Mouse (Mus musculus) cerebellum, adult 18-20 months (tissue): ENCODE data around the gene Klhl12.

Experiments used
- DNase-seq, 2 experiments: peaks; one replicate each; pipeline ENCODE4 v3.0.0; 2021

The Klhl12 gene

DNA sequence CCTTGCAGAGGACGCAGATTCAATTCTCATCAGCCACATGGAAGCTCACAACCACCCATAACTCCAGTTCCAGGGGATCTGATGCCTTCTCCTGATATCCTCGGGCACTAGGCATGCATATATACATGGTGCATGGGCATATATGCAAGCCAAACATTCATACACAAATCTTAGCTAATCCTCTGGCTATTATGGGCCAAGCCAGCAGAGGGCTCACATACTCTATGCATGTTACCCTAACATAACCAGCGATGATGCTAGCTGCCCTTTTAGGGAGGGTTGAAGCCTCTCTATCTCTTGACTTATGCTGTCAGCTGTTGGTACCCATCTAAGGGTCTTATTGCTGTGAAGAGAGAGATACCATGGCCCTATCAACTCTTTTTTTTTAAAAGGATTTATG is 4.3 kb upstream of the Klhl12 start:
- DNase-seq = peak; percentile 53 to 57

DNA sequence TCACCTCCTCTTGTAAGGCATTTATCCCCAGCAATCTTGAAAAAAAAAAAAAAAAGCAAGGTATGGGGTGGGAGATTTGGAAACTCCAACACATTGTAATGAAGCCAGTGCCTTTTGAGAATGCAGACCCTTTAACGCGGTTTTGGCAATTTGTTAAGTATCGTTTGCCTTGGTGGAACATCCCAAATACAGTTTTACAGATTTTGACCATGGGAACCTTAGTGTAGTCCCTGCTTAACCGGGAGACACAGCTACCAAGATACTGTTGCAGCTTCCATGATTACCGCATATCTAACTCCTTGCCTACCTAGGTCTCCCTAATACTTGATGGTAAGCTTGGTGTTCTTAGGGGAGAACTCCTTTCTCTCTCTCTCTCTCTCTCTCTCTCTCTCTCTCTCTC is 729 bp downstream of the Klhl12 start:
- DNase-seq = no peak

DNA sequence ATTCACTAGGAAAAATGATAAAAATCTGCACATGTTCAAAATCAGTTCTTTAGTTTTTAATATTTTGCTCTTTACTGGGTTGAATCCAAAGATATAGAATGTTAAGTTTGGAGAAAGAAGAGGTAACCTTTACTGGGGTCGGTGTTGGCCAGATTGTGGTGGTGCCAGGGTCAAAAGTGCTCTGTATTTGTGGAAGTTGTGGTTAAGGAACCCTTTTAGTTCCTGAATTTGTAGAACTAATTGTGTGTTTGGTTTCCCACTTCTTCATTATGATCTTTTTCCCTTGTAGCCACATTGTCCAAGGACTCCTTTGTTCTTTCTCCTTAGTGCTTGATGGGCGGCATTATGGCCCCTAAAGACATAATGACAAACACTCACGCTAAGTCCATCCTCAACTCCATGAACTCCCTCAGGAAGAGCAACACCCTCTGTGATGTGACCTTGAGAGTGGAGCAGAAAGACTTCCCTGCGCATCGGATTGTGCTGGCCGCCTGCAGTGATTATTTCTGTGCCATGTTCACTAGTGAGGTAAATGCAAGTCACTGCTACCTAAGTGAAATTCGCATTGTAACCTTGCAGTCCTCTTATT is 2.9 kb downstream of the Klhl12 start:
- DNase-seq = no peak

DNA sequence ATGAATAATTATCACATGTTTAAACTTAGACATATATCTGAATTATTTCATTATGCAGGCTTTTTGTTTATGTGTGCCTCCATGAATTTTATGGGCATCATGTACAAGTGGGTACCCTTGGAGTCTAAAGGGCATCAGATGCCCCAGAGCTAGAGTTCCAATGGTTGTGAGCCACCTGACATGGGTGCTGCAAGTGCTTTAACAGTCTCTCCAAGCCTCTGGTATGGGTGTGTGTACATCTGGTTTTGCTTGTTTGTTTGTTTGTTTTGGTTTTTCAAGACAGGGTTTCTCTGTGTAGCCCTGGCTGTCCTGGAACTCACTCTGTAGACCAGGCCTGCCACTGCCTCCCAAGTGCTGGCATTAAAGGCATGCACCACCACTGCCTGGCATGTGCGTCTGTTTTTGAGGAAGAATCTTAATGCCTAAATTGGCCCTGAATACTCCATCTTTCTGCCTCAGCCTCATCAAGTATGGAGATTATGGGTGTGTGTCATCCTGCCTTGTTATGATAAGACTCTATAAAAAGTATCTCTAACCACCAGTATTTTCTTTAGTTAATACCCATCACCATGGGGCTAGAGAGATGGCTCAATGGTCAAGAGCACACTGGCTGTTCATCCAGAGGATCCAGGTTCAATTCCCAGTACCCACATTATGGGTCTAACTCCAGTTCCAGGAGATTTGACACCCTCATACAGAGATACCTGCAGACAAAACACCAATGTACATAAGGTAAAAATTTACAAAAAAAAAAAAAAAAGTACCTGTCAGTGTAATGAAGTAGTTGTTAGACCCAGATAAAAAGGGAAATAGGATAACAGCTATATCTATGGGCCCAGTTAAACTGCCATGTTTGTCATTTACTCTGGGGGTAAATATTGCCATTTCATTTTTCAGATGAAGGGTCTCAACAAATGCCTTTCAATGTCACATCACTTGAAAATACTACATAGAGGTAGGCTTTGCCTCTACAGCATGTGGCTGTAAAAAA is 5.3 kb downstream of the Klhl12 start:
- no peak for DNase-seq

DNA sequence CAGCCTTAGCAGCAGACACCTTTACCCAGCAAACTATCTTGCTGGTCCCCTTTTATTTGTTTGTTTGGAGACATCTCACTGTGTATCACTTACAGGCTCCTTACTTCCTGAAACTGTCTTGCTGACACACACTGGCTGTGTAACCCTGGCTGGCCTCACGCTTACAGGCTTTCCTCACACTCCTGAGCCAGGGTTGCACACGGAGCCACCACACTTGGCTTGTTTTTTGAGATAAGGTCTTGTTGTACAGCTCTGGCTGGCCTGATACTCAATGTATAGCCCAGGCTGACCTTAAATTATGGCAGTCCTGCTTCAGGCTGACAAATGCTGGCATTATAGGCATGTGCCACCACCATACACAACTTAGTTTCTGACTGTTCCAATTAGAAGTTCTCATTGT is 29.3 kb downstream of the Klhl12 start:
- no peak for DNase-seq

DNA sequence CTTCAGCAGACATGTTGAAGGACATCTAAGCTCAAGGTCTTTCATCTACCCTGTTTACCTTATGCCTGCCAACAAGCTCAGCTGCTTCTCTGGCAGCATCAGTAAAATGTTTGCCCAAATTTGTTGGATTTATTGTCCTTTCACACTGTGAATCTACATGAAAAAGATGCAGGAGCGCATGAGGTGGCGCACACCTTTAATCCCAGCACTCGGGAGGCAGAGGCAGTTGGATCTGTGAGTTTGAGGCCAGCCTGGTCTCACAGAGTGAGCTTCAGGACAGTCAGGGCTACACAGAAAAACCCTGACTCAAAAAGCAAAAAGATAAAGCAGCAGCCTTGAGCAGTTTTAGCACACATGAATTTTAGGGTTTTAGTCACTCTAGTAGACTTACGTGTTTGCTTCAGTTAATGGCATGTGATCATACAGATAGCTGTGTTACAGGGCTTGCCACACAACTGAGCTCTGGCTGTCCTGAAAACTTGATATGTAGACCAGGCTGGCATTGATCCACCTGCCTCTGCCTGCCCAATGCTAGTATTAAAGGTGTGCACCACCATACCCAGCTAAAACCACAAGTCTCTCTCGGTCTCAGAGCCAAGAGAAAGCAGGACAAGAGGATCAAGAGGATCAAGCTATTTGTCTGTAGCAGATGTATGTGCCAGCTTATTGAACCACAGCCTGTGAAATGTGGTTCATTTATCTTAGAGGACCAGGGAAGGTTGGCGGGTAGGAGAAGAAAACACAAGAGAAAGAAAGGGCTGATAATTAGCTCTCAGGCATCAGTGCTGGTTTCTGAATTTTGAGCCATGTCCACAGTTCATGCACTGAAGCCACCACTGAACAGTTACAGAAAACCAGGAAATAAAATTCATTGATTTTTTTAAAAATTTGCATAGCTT is 35.8 kb downstream of the Klhl12 start:
- DNase-seq = no peak

DNA sequence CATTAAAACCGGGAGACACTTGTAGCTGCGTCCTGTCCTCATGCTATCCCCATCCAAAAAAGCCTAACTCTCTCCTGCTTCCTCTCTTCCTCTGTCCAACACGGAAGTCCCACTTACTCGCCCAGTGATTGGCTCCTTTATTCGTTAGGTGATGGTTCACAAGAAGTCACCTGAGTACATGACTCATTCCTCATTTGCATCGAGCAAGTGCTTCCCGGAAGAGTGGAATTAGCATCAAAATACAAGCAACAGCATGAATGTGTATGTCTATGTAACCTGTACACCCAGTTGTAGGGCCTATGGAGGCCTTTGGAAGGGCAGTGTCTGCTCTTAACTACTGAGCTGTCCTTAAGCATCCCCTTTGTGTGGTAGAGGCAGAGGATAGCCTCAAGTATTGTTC is 36.9 kb downstream of the Klhl12 start:
- DNase-seq = no peak

GRCm38 (mm10) chr1:134493496-134493895 is 38.2 kb downstream of the Klhl12 start:
- DNase-seq = peak in 1 of 2 experiments; percentile 16

DNA sequence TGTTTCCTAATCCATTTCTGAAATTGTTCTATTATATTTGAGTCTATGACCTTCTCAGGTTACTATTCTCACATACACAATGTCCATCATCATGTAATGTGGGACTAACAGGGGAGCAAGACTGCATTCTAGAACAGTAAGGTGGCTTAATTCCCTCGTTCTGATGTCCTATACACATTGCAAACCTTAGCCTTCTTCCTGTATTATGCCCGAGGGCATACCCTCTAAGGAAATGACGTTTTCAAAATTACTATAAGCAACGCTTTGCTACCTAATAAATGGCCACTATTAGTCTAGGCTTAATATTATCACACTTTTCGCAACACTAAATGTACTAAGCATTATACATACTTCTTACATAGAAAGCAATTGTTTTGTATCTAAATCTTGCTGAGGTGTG is 38.6 kb downstream of the Klhl12 start:
- DNase-seq = no peak

DNA sequence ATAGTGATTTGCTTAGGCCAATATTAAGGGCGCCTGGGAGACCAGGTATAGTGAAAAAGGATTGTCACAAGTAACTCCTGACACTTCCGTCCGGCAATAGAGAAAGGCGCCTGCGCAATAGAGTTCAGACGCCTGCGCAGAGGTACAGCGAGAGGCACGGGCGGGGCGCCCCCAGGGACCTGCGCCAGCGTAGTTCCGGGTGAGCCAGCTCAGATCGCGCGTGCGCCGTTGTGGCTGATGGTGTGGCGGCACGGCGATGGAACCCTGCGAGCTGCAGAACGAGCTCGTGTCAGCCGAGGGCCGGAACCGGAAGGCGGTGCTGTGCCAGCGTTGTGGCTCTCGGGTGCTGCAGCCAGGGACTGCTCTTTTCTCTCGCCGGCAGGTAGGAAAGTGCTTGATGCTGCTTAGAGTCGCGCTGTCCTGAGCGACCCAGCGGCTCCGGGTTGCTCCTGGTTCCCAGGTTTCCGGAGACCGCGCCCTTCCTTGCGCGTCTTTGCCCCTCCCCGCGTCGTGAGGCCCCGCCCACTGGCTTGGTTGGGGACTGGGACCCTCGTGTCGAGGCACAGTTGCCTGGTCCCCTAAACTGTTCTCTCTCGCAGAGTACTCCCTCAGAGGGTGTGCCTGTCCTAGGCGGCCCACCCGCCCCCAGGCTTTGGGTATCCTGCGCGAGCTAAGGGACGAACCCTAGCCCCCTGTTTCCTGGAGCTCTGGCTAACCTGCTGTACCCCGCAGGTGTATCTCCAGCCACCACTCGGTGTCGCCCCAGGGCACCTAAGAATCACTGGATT is 39.3 kb downstream of the Klhl12 start, which contains the start of gene Rabif:
Gene Rabif, plus strand, starts transcription at position 221 of the 788 bp plus-strand sequence.
- DNase-seq = peak; percentile 99 to 100

GRCm38 (mm10) chr1:134495216-134495539 is 39.8 kb downstream of the Klhl12 start:
- no peak for DNase-seq

DNA sequence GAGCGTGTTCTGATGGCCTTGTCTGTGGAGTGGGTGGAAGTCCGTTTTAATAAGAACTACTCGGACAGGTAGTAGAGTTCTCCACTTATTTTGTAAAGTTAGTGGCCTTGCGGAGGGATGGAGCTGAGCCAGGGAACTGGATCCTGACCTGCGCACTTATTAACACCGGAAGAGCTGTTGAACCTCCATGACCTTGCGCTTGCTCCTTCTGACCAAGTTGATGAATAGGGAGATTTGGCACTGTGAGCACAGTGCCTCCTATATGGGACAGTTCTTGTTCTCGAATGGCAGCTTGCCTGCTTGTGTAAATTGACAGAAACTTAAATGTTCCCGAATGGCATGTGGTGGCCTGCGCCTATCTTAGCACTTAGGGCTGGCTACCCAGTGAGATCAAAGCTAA is 40.7 kb downstream of the Klhl12 start:
- DNase-seq = no peak

GRCm38 (mm10) chr1:134500916-134501315 is 45.6 kb downstream of the Klhl12 start:
- DNase-seq = no peak

GRCm38 (mm10) chr1:134506201-134506600 is 50.9 kb downstream of the Klhl12 start:
- DNase-seq = no peak

DNA sequence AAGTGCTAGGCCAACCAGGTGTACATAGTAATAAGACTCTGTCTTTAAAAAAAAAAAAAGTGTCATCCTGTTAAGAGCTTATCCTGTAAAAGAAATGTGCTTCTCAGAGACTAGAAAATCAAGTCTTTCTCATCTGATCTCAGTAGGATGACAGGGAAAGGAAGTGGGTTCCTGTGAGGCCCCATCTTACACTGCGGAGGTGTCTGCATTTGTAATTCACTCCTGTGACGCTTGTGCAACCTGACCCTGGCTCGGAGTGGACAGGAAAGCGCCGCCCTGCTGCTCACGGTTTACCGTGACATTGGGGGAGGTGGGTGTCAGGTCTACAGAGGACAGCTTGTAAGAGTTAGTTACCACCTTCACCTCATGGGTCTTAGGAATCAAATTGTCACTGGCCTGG is 54.7 kb downstream of the Klhl12 start:
- no peak for DNase-seq

GRCm38 (mm10) chr1:134512183-134512582 is 56.9 kb downstream of the Klhl12 start:
- no peak for DNase-seq

DNA sequence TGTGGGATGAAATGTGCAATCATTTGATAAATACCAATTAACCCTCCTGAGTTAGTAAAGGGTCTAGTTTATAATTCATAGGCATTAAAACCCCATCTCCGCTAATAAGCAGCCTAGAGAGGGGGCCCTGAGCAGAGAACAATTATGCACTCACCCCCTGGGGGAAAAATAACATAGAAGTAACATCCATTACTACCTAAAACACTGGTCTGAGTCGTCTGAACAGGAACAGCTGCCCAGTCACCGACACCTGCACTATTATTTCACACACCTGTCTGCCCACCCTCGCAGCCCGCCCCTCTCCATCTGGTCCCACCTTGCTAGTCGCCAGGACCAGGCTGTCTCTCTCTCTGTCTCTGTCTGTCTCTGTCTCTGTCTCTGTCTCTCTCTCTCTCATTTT is 57.3 kb downstream of the Klhl12 start:
- no peak for DNase-seq

GRCm38 (mm10) chr1:134513312-134513860 is 58.1 kb downstream of the Klhl12 start:
- DNase-seq = peak; percentile 20 to 25

- no peak for DNase-seq
Observed at GRCm38 (mm10) chr1:134513876-134514590, 58.7 kb downstream of the Klhl12 start.

- no peak for DNase-seq
Observed at GRCm38 (mm10) chr1:134515891-134516290, 60.6 kb downstream of the Klhl12 start.

- DNase-seq = no peak
Observed at GRCm38 (mm10) chr1:134516491-134517198, 61.3 kb downstream of the Klhl12 start.
